Mouse (Mus musculus) spleen, adult 18-20 months (tissue): ENCODE measurements around the gene Pus1.
"Not testable (repeated sequence)": the region's sequence is repeated elsewhere in the genome, so short reads cannot be mapped to it uniquely, and the experiment has no call there.

ENCODE experiments used
- DNase-seq, 2 experiments: peaks; one replicate each; pipeline ENCODE4 v3.0.0; 2022; ENCODE audit warnings: mixed read lengths in 2 of 2

The Pus1 gene

GRCm38 (mm10) chr5:110780761-110781528, 486 bp upstream of the Pus1 start:
- DNase-seq, result no peak

GRCm38 (mm10) chr5:110779276-110779997, 1.0 kb downstream of the Pus1 start:
- DNase-seq, result no peak

GRCm38 (mm10) chr5:110778263-110778662, 2.2 kb downstream of the Pus1 start:
- no peak for DNase-seq

GRCm38 (mm10) chr5:110776141-110776540, 4.3 kb downstream of the Pus1 start:
- DNase-seq, result no peak

- DNase-seq, result no peak
These were observed 5.9 kb downstream of the Pus1 start for GRCm38 (mm10) chr5:110774511-110774910.

GRCm38 (mm10) chr5:110772945-110773344, 7.5 kb downstream of the Pus1 start:
- not testable (repeated sequence) for DNase-seq

- peak; percentile 100 for DNase-seq
These were observed 9.9 kb downstream of the Pus1 start, which contains the start of gene Ep400 for GRCm38 (mm10) chr5:110770448-110771158. Gene Ep400, minus strand, starts transcription at chr5:110770717.

- DNase-seq, result no peak
These were observed 10.4 kb downstream of the Pus1 start for GRCm38 (mm10) chr5:110770031-110770445.

GRCm38 (mm10) chr5:110769272-110769671, 11.2 kb downstream of the Pus1 start:
- no peak for DNase-seq

GRCm38 (mm10) chr5:110763890-110764289, 16.6 kb downstream of the Pus1 start:
- no peak for DNase-seq

GRCm38 (mm10) chr5:110745021-110745420, 35.4 kb downstream of the Pus1 start:
- DNase-seq, result no peak

- no peak for DNase-seq
These were observed 40.8 kb downstream of the Pus1 start for GRCm38 (mm10) chr5:110739496-110740275.

GRCm38 (mm10) chr5:110735606-110736005, 44.9 kb downstream of the Pus1 start:
- no peak for DNase-seq

- no peak for DNase-seq
These were observed 47.1 kb downstream of the Pus1 start for GRCm38 (mm10) chr5:110733231-110733823.

- DNase-seq, result no peak
These were observed 49.2 kb downstream of the Pus1 start for GRCm38 (mm10) chr5:110731227-110731626.

- DNase-seq, result no peak
These were observed 52.6 kb downstream of the Pus1 start for GRCm38 (mm10) chr5:110727850-110728249.
